Mouse (Mus musculus): ENCODE data around the gene A4galt. TPM values are rescaled to one million over a fixed set of nuclear protein-coding genes. Genes with fewer than 3 reads are reported as not detected.

Gene A4galt
- polyA plus RNA-seq, 1 experiment, result 20.4 TPM

GRCm38 (mm10) chr15:83296050-83296449, 44.5 kb upstream of the A4galt start:
- Histone ChIP-seq H3K4me1 (ENCODE audit: control insufficient read depth, insufficient read depth, insufficient read length) (peaks cover 3% of the 10 kb centered on the region; the same call in 1 of the 2 replicates), H3K36me3 (ENCODE audit: control insufficient read depth, insufficient read depth, low read length) (no peaks in the 10 kb centered on the region)
- 66% methylated on average over 4 of the region's 4 CpGs for WGBS

GRCm38 (mm10) chr15:83294954-83295353, 43.4 kb upstream of the A4galt start:
- no peaks in the 10 kb centered on the region for H3K36me3 ChIP-seq (ENCODE audit: control insufficient read depth, insufficient read depth, low read length)
- no peak for TF ChIP-seq CTCF (IDR thresholded peaks at IDR 0.05; ENCODE audit: extremely low read depth, insufficient read depth, insufficient read length, insufficient replicate concordance)
- TF ChIP-seq POLR2A (IDR thresholded peaks at IDR 0.05; ENCODE audit: low read depth, low read length), result no peak
- no peak for DNase-seq (ENCODE audit: low read depth in 1 of 2, low spot score in 2 of 2)
- H3K4me3 ChIP-seq (ENCODE audit: extremely low read depth, insufficient read depth, insufficient read length), result no peak overlapping the region
- WGBS, result 19% methylated on average over 3 of the region's 3 CpGs
- no peaks in the 10 kb centered on the region for H3K27me3 ChIP-seq (ENCODE audit: control insufficient read depth, insufficient read depth, low read length)
- peaks cover 3% of the 10 kb centered on the region; the same call in 1 of the 2 replicates for H3K4me1 ChIP-seq (ENCODE audit: control insufficient read depth, insufficient read depth, insufficient read length)
- peak overlapping the region; percentile 52 for H3K27ac ChIP-seq (ENCODE audit: insufficient read depth, low read length)

More at GRCm38 (mm10) chr15:83296050-83296449, 44.5 kb upstream of the A4galt start:
- TF ChIP-seq CTCF (IDR thresholded peaks at IDR 0.05; ENCODE audit: extremely low read depth, insufficient read depth, insufficient read length, insufficient replicate concordance) (no peak), POLR2A (IDR thresholded peaks at IDR 0.05; ENCODE audit: low read depth, low read length) (no peak)
- DNase-seq (ENCODE audit: low read depth in 1 of 2, low spot score in 2 of 2), result peak in 1 of 2 experiments; percentile 21
- Histone ChIP-seq H3K27ac (ENCODE audit: insufficient read depth, low read length) (0 out of 2 replicates have a peak overlapping the region, but pooled peaks have one; percentile 28), H3K4me3 (ENCODE audit: extremely low read depth, insufficient read depth, insufficient read length) (no peak overlapping the region), H3K27me3 (ENCODE audit: control insufficient read depth, insufficient read depth, low read length) (no peaks in the 10 kb centered on the region)

- DNase-seq (ENCODE audit: low read depth in 1 of 2, low spot score in 2 of 2), result no peak
- WGBS, result 85% methylated on average over 8 of the region's 8 CpGs
- Histone ChIP-seq H3K4me3 (ENCODE audit: extremely low read depth, insufficient read depth, insufficient read length) (no peak overlapping the region), H3K27me3 (ENCODE audit: control insufficient read depth, insufficient read depth, low read length) (no peaks in the 10 kb centered on the region), H3K4me1 (ENCODE audit: control insufficient read depth, insufficient read depth, insufficient read length) (peaks cover 3% of the 10 kb centered on the region; the same call in 1 of the 2 replicates), H3K36me3 (ENCODE audit: control insufficient read depth, insufficient read depth, low read length) (no peaks in the 10 kb centered on the region), H3K27ac (ENCODE audit: insufficient read depth, low read length) (peak overlapping the region; percentile 76)
- TF ChIP-seq CTCF (IDR thresholded peaks at IDR 0.05; ENCODE audit: extremely low read depth, insufficient read depth, insufficient read length, insufficient replicate concordance) (no peak), POLR2A (IDR thresholded peaks at IDR 0.05; ENCODE audit: low read depth, low read length) (no peak)
Observed at GRCm38 (mm10) chr15:83293706-83294645, 42.4 kb upstream of the A4galt start.

- Histone ChIP-seq H3K36me3 (ENCODE audit: control insufficient read depth, insufficient read depth, low read length) (no peaks in the 10 kb centered on the region), H3K4me3 (ENCODE audit: extremely low read depth, insufficient read depth, insufficient read length) (no peak overlapping the region), H3K27me3 (ENCODE audit: control insufficient read depth, insufficient read depth, low read length) (no peaks in the 10 kb centered on the region), H3K4me1 (ENCODE audit: control insufficient read depth, insufficient read depth, insufficient read length) (peaks cover 3% of the 10 kb centered on the region; the same call in 1 of the 2 replicates), H3K27ac (ENCODE audit: insufficient read depth, low read length) (peak overlapping the region; percentile 76)
- TF ChIP-seq POLR2A (IDR thresholded peaks at IDR 0.05; ENCODE audit: low read depth, low read length), result no peak
- no peak for TF ChIP-seq CTCF (IDR thresholded peaks at IDR 0.05; ENCODE audit: extremely low read depth, insufficient read depth, insufficient read length, insufficient replicate concordance)
- WGBS, result 78% methylated on average over 6 of the region's 6 CpGs
- DNase-seq (ENCODE audit: low read depth in 1 of 2, low spot score in 2 of 2), result no peak
Observed at GRCm38 (mm10) chr15:83293144-83293543, 41.6 kb upstream of the A4galt start.

GRCm38 (mm10) chr15:83292261-83293056, 40.9 kb upstream of the A4galt start:
- no peak for TF ChIP-seq POLR2A (IDR thresholded peaks at IDR 0.05; ENCODE audit: low read depth, low read length)
- no peak for TF ChIP-seq CTCF (IDR thresholded peaks at IDR 0.05; ENCODE audit: extremely low read depth, insufficient read depth, insufficient read length, insufficient replicate concordance)
- WGBS, result 70% methylated on average over 13 of the region's 13 CpGs
- Histone ChIP-seq H3K4me3 (ENCODE audit: extremely low read depth, insufficient read depth, insufficient read length) (no peak overlapping the region), H3K4me1 (ENCODE audit: control insufficient read depth, insufficient read depth, insufficient read length) (peaks cover 3% of the 10 kb centered on the region; the same call in 1 of the 2 replicates), H3K27me3 (ENCODE audit: control insufficient read depth, insufficient read depth, low read length) (no peaks in the 10 kb centered on the region), H3K36me3 (ENCODE audit: control insufficient read depth, insufficient read depth, low read length) (no peaks in the 10 kb centered on the region), H3K27ac (ENCODE audit: insufficient read depth, low read length) (peak overlapping the region; percentile 73)
- DNase-seq (ENCODE audit: low read depth in 1 of 2, low spot score in 2 of 2), result no peak

GRCm38 (mm10) chr15:83290899-83291298, 39.3 kb upstream of the A4galt start:
- Histone ChIP-seq H3K27me3 (ENCODE audit: control insufficient read depth, insufficient read depth, low read length) (no peaks in the 10 kb centered on the region), H3K4me3 (ENCODE audit: extremely low read depth, insufficient read depth, insufficient read length) (no peak overlapping the region), H3K4me1 (ENCODE audit: control insufficient read depth, insufficient read depth, insufficient read length) (peaks cover 3% of the 10 kb centered on the region; the same call in 1 of the 2 replicates), H3K27ac (ENCODE audit: insufficient read depth, low read length) (no peak overlapping the region), H3K36me3 (ENCODE audit: control insufficient read depth, insufficient read depth, low read length) (no peaks in the 10 kb centered on the region)
- TF ChIP-seq CTCF (IDR thresholded peaks at IDR 0.05; ENCODE audit: extremely low read depth, insufficient read depth, insufficient read length, insufficient replicate concordance), result no peak
- no peak for TF ChIP-seq POLR2A (IDR thresholded peaks at IDR 0.05; ENCODE audit: low read depth, low read length)
- WGBS, result 90% methylated on average over 2 of the region's 2 CpGs
- DNase-seq (ENCODE audit: low read depth in 1 of 2, low spot score in 2 of 2), result no peak
